Mouse (Mus musculus): Measurements from ENCODE around the gene Erc2. TPM values are rescaled to one million over a fixed set of nuclear protein-coding genes. Genes with fewer than 3 reads are reported as not detected.

Erc2 gene
- polyA plus RNA-seq, 1 experiment from 2014 or later, result 1.9 TPM

DNA sequence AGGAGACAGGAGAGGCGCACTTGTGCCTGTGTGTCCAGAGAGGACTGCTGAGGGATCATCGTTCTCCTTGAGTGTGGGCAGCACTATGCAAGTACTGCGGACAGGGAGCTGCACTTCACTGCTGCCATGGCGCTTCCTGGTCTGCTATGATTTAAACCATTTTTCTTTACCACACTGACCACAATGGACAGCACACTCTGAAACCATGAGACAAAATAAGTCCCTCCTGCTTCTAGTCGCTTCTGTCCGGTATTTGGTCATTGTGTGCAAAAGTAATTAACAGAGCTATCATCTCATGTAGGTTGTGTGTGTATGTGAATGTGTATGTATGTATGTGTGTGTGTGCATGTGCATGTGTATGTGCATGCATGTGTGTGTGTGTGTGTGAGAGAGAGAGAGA, 200.3 kb downstream of the Erc2 start:
- ATAC-seq, result no peak
- 74% methylated on average over 6 of the region's 6 CpGs for WGBS (ENCODE audit: insufficient replicate concordance)

DNA sequence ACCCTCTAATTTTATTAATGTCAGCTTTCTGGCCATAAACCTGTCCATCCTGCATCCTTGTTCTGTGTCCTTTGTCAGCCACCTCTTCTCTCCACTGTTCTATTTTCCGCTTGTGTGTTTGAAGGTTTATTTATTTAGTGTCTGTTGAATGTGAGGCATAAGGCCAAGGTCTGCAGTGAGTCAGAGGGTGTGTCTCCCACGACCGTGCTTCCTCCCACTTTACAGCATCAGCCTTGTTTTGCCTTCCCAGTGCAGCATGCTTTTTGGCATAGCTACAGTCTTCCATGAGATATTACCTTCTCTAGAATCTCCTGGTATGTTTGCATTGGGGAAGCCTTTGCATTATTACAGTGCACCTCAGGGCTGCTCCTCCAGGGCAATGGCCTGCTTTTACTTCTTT, 200.8 kb downstream of the Erc2 start:
- H3K4me3 ChIP-seq (ENCODE audit: low read depth, low read length), result no peak overlapping the region
- H3K27me3 ChIP-seq (ENCODE audit: insufficient read depth, low read length), result no peaks in the 10 kb centered on the region
- no peaks in the 10 kb centered on the region for H3K9me3 ChIP-seq (ENCODE audit: low read length)
- H3K9ac ChIP-seq (replicated peaks), result no peak overlapping the region
- no peak overlapping the region for H3K4me2 ChIP-seq (ENCODE audit: low read depth, low read length)
- TF ChIP-seq CTCF (IDR thresholded peaks at IDR 0.05; ENCODE audit: low read depth) (no peak), EP300 (IDR thresholded peaks at IDR 0.05; ENCODE audit: low read depth) (no peak)
- no peaks in the 10 kb centered on the region for H3K36me3 ChIP-seq (replicated peaks; ENCODE audit: insufficient read depth, low read length)
- 42% methylated on average over 3 of the region's 3 CpGs for WGBS (ENCODE audit: insufficient replicate concordance)
- DNase-seq (no peak), ATAC-seq (peak; percentile 47)
- no peak overlapping the region for H3K27ac ChIP-seq (ENCODE audit: low read depth)
- no peaks in the 10 kb centered on the region for H3K4me1 ChIP-seq (ENCODE audit: insufficient read depth)

More for the DNA sequence above, 200.3 kb downstream of the Erc2 start:
- H3K4me1 ChIP-seq (ENCODE audit: insufficient read depth), result no peaks in the 10 kb centered on the region
- H3K9me3 ChIP-seq (ENCODE audit: low read length), result no peaks in the 10 kb centered on the region
- no peak overlapping the region for H3K4me2 ChIP-seq (ENCODE audit: low read depth, low read length)
- no peak for DNase-seq
- no peak overlapping the region for H3K27ac ChIP-seq (ENCODE audit: low read depth)
- no peak overlapping the region for H3K4me3 ChIP-seq (ENCODE audit: low read depth, low read length)
- H3K36me3 ChIP-seq (replicated peaks; ENCODE audit: insufficient read depth, low read length), result no peaks in the 10 kb centered on the region
- no peaks in the 10 kb centered on the region for H3K27me3 ChIP-seq (ENCODE audit: insufficient read depth, low read length)
- no peak overlapping the region for H3K9ac ChIP-seq (replicated peaks)
- no peak for TF ChIP-seq EP300 (IDR thresholded peaks at IDR 0.05; ENCODE audit: low read depth)
- TF ChIP-seq CTCF (IDR thresholded peaks at IDR 0.05; ENCODE audit: low read depth), result no peak

DNA sequence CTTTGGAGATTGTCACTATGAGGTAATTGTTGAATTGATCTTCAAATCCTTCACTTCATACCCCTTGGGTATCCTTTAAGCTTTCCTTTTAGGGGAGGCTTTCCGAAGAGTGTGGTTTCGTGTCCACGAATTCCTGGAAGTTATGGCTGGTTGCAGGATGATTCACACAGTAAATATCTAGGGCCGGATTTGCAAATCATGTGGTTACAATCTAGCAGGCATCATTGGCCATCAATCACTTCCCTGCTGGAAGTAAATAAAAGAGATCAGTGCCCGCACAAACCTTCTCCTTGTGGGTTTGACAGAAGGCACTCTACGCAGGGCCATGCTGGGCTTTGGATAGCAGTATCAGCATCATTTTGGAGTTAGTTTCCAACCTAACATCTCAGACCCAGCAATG, 201.7 kb downstream of the Erc2 start:
- H3K9ac ChIP-seq (replicated peaks), result no peak overlapping the region
- no peak overlapping the region for H3K4me2 ChIP-seq (ENCODE audit: low read depth, low read length)
- TF ChIP-seq EP300 (IDR thresholded peaks at IDR 0.05; ENCODE audit: low read depth), result no peak
- TF ChIP-seq CTCF (IDR thresholded peaks at IDR 0.05; ENCODE audit: low read depth), result no peak
- no peaks in the 10 kb centered on the region for H3K27me3 ChIP-seq (ENCODE audit: insufficient read depth, low read length)
- no peaks in the 10 kb centered on the region for H3K36me3 ChIP-seq (replicated peaks; ENCODE audit: insufficient read depth, low read length)
- DNase-seq, result no peak
- H3K27ac ChIP-seq (ENCODE audit: low read depth), result no peak overlapping the region
- H3K4me3 ChIP-seq (ENCODE audit: low read depth, low read length), result no peak overlapping the region
- no peak for ATAC-seq
- WGBS (ENCODE audit: insufficient replicate concordance), result 75% methylated on average over 6 of the region's 6 CpGs
- no peaks in the 10 kb centered on the region for H3K4me1 ChIP-seq (ENCODE audit: insufficient read depth)
- H3K9me3 ChIP-seq (ENCODE audit: low read length), result no peaks in the 10 kb centered on the region

DNA sequence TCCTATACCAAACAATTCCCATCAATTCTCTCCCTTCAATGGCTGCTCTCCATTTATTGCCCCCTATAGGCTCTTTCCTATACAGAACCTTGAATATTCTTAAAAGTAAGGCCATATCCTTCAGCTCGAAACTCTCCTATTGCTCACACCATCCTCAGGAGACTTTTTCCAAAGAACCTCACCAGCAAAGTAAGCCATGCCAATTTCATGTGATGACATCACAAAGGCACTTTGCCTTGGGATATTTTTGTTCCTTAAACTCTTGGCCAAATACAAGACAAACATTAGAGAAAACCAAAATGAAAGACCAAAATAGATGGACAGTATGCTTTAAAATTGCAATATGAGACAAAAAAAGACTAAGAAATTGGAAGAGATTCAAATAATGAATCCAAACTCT, 204.6 kb downstream of the Erc2 start:
- WGBS (ENCODE audit: insufficient replicate concordance), result 73% methylated on average over 1 of the region's 1 CpGs
- Histone ChIP-seq H3K4me2 (ENCODE audit: low read depth, low read length) (no peak overlapping the region), H3K9me3 (ENCODE audit: low read length) (no peaks in the 10 kb centered on the region), H3K4me3 (ENCODE audit: low read depth, low read length) (no peak overlapping the region), H3K9ac (replicated peaks) (no peak overlapping the region), H3K27ac (ENCODE audit: low read depth) (no peak overlapping the region), H3K27me3 (ENCODE audit: insufficient read depth, low read length) (no peaks in the 10 kb centered on the region), H3K36me3 (replicated peaks; ENCODE audit: insufficient read depth, low read length) (no peaks in the 10 kb centered on the region), H3K4me1 (ENCODE audit: insufficient read depth) (no peaks in the 10 kb centered on the region)
- no peak for DNase-seq
- TF ChIP-seq EP300 (IDR thresholded peaks at IDR 0.05; ENCODE audit: low read depth) (no peak), CTCF (IDR thresholded peaks at IDR 0.05; ENCODE audit: low read depth) (no peak)
- no peak for ATAC-seq

DNA sequence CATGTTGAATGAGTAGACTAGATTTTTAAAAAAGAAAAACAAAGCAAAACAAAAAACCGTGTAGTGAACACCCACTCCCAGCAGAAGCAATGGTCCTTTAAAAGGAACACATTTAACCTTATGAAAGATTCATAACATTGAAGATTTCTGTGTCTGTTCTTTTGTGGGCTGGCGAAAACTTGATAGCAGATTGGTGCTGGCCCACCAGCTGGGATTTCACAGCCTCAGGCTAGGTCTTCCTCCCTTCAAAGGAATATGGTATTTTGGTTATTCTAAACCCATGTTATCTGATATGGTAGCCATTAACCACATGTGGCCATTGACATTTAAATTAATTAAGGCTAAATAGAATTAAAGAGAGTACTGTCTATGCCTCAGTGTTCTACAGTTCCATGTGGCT, 205.9 kb downstream of the Erc2 start:
- ATAC-seq, result no peak
- H3K9ac ChIP-seq (replicated peaks), result no peak overlapping the region
- H3K9me3 ChIP-seq (ENCODE audit: low read length), result no peaks in the 10 kb centered on the region
- TF ChIP-seq EP300 (IDR thresholded peaks at IDR 0.05; ENCODE audit: low read depth) (no peak), CTCF (IDR thresholded peaks at IDR 0.05; ENCODE audit: low read depth) (no peak)
- WGBS (ENCODE audit: insufficient replicate concordance), result 60% methylated on average over 2 of the region's 2 CpGs
- H3K4me2 ChIP-seq (ENCODE audit: low read depth, low read length), result no peak overlapping the region
- no peak overlapping the region for H3K4me3 ChIP-seq (ENCODE audit: low read depth, low read length)
- H3K4me1 ChIP-seq (ENCODE audit: insufficient read depth), result no peaks in the 10 kb centered on the region
- no peak for DNase-seq
- H3K27ac ChIP-seq (ENCODE audit: low read depth), result no peak overlapping the region
- H3K27me3 ChIP-seq (ENCODE audit: insufficient read depth, low read length), result no peaks in the 10 kb centered on the region
- H3K36me3 ChIP-seq (replicated peaks; ENCODE audit: insufficient read depth, low read length), result no peaks in the 10 kb centered on the region

DNA sequence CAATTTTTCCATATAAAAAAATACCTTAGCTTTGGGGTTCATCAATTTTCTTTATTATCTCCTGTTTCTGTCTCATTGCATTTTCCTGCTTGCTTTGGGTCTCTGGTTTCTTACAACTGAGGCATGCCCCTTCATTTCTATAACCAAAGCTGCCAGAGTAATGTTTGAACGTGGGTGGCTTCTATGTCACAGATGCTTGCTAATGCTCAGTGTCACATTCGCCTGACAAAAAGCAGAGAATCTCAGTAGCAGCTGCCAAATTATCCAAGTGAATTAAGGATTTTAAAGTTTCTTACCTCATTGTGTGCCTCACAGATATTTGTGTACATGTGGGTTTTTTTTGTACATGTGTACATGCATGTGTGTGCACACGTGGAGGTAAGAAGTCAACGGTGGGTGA, 210.0 kb downstream of the Erc2 start:
- WGBS (ENCODE audit: insufficient replicate concordance), result 71% methylated on average over 4 of the region's 4 CpGs
- no peaks in the 10 kb centered on the region for H3K9me3 ChIP-seq (ENCODE audit: low read length)
- H3K4me3 ChIP-seq (ENCODE audit: low read depth, low read length), result no peak overlapping the region
- no peaks in the 10 kb centered on the region for H3K36me3 ChIP-seq (replicated peaks; ENCODE audit: insufficient read depth, low read length)
- H3K9ac ChIP-seq (replicated peaks), result no peak overlapping the region
- no peak overlapping the region for H3K4me2 ChIP-seq (ENCODE audit: low read depth, low read length)
- no peak overlapping the region for H3K27ac ChIP-seq (ENCODE audit: low read depth)
- DNase-seq, result no peak
- no peaks in the 10 kb centered on the region for H3K27me3 ChIP-seq (ENCODE audit: insufficient read depth, low read length)
- TF ChIP-seq CTCF (IDR thresholded peaks at IDR 0.05; ENCODE audit: low read depth), result no peak
- TF ChIP-seq EP300 (IDR thresholded peaks at IDR 0.05; ENCODE audit: low read depth), result no peak
- no peak for ATAC-seq
- no peaks in the 10 kb centered on the region for H3K4me1 ChIP-seq (ENCODE audit: insufficient read depth)

DNA sequence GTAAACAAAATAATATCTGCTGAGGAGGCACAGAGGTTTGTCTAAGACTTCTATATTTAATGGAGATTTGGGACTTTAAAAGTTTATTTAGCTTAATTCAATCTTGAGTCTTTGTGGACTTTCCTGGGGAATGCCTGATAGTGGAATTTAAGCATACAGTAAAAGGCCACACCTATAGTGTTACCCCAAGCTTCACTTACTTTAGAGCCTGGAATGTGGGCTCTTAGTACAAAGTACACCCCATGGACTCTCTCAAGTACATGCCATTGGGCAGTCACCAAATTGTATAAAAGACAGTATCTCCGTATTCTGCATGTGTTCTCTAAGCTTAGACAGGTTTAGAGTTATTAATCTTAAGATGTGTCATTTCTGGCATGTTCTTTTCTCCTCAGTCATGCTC, 213.1 kb downstream of the Erc2 start:
- Histone ChIP-seq H3K27me3 (ENCODE audit: insufficient read depth, low read length) (no peaks in the 10 kb centered on the region), H3K9me3 (ENCODE audit: low read length) (no peaks in the 10 kb centered on the region), H3K4me2 (ENCODE audit: low read depth, low read length) (no peak overlapping the region), H3K36me3 (replicated peaks; ENCODE audit: insufficient read depth, low read length) (no peaks in the 10 kb centered on the region), H3K4me3 (ENCODE audit: low read depth, low read length) (no peak overlapping the region), H3K9ac (replicated peaks) (no peak overlapping the region), H3K4me1 (ENCODE audit: insufficient read depth) (no peaks in the 10 kb centered on the region), H3K27ac (ENCODE audit: low read depth) (no peak overlapping the region)
- WGBS (ENCODE audit: insufficient replicate concordance), result 68% methylated on average over 1 of the region's 1 CpGs
- DNase-seq, result no peak
- TF ChIP-seq EP300 (IDR thresholded peaks at IDR 0.05; ENCODE audit: low read depth) (no peak), CTCF (IDR thresholded peaks at IDR 0.05; ENCODE audit: low read depth) (no peak)
- ATAC-seq, result no peak

All from liver, postnatal 0 days (tissue).